Mouse (Mus musculus): ENCODE measurements at regions not wholly inside any gene's neighbourhood (a gene's known extent, or its start where the extent isn't known, plus 50 kb on each side); places are given as distances from the start of the nearest gene placed in this dataset.
"Not testable (repeated sequence)": the region's sequence is repeated elsewhere in the genome, so short reads cannot be mapped to it uniquely, and the experiment has no call there.

DNA sequence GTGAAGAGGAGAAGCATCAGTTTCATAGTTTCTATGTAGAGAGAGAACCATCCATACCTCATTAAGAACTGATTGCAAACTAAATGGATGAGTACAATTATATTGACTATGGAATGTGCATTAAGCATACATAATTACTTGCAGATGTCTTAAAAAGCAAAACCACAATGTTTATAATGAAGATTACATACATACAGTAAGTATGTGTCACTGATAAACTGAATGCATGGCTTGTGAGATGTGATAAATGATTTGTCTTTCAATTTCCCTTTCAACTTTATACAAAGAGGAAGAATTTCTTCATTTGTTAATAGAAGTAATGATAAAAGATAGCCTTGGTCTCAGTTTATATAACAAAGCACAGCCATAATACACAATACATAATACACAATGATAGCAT lies 1939.3 kb downstream of the 9330182O14Rik start:
- DNase-seq (ENCODE audit: low spot score in 2 of 2) = no peak

DNA sequence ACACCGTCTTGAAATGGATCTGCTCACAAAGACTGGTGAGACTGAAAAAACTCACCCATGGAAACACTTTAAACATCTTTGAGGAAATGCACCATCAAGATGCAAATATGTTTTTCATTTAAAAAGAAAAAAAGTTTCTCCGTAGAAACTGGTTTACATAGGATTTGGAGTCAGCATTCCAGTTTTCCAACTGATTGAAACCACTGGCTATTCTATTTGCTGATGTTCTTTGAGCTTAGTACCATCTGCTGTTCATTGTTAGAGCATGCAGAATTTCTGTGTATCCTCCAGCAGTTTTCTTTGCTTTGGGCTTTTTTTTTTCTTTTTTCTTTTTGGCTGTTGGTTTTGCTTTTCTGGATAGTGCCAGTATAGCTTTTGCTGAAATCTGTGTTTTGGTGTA lies 1948.3 kb downstream of the 9330182O14Rik start:
- DNase-seq (ENCODE audit: low spot score in 2 of 2) = no peak

DNA sequence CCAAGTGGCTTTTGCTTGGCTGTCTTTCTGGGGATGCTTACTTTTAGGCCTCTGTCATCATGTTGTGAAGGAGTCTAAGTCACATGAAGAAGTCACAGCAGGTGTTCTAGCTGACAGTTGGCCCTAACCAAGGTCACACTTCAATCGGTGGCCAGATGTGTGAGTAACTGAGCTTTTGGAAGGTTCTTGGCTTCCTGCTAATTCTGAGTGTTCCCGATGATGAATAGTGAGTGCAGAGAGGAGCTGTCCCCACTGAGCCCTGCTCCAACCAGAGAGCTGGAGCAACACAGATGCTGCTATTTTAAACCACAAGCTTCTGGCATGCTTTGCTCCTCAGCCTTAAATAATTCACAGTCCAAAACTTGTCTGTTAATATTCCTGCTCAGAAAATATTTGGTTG lies 1966.6 kb downstream of the 9330182O14Rik start:
- no peak for DNase-seq (ENCODE audit: low spot score in 2 of 2)

DNA sequence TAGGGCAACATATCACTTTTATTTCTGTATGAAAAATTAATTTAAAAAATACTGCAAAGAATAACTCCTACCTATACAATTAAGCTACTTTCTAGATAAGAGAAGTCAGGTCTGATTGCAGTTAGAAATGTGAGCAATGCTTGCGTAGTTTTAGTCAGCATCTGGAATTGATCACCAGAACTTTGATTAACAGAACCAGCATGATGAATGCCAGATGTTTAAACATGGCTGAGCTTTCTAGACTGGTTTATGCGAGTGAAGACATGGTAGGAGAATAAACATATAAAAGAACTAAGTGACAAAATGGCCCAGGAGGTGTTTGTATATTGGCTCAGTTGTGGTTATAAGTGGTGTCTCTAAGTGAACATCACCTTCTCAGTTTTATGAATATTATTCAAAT lies 1970.7 kb downstream of the 9330182O14Rik start:
- no peak for DNase-seq (ENCODE audit: low spot score in 2 of 2)

DNA sequence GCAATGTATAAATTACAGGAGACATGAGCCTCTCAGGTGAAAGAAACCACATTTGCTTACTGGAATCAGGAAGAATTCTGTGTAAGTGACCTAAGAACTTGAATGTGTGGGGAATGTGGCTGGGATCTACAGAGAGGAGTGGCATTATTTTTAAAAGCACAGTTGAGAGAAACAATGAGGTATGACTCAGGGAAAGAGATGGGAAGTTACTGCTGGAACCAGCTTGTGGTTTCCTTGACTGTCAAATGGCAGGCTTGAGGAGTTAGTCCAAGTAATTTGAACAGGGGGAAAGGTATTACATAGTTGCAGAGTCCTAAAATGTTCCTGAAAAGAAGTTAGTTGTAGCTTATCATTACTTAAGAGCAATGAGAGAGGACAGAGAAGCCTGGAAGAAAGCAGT lies 1972.9 kb downstream of the 9330182O14Rik start:
- DNase-seq (ENCODE audit: low spot score in 2 of 2) = no peak

DNA sequence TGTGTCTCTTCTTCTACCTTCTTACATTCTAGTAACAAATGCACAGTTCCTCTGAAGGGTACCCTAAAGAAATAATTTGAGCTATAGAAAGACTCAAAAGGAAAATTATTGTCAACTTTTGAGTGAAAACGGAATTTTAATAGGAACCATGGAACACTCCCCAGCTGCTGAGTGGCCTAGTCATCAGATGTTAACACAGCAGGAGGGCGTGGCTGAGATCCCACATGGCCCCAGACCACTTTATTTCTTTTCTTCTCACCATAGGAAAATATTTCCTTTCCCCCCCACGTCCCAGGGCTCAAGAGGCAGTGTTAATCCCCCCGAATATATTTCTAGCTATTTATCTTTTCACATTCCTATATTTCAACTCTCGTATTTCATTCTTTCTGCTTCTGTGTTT lies 1977.6 kb downstream of the 9330182O14Rik start:
- DNase-seq (ENCODE audit: low spot score in 2 of 2) = no peak

DNA sequence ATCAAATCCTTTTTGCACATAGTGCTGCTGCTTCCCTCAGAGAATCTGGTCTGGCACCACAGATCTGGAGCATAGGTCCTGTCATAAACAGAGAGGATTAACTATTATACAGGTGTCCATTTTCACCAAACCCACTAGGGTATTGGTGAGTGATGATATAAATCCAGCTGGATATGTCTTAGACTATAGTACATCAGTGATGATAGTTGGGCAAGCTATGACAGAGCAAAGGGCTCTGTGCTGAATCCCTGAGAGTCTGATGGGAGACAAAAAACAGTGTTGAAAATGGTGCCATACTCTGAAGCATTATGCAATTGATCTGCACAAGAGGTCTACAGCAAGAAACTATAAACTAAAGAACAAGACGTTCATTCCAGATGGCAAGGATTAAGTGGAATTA lies 1993.3 kb downstream of the 9330182O14Rik start:
- DNase-seq (ENCODE audit: low spot score in 2 of 2) = no peak

DNA sequence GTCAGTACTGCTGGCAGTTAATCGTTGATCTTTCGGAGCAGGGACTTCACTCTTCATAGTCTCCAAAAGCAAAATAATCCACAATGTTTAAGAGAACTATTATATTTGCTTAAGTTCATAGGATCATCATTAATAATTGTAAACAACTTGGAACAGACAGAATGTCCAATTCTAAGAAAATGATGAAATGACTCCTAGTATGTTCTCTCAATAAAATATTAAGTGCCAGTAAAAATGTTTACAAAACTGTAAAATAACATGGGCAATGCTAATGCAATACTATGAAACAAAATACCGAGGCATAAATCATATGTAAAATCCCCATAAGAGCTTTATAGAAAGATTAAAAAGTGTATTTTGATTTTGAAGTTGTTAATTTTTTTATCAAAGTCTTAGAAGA lies 1994.8 kb downstream of the 9330182O14Rik start:
- no peak for DNase-seq (ENCODE audit: low spot score in 2 of 2)

DNA sequence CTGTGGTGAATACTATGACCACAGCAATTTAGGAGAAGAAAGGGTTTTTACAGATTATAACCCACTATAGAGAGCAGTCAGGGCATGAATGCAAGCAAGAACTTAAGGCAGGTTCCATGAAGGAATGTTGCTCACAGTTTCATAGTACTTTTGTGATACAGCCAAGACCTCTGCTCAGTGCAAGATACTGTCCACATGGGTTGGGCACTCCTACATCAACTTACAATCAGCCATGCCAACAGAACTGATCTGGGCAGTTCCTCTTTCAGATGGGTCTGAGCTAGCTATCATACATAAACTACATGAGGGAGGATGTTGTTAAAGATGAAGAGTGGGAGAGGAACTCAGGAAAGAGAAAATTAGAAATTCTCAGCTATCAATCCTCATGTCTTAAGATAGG lies 2032.4 kb downstream of the 9330182O14Rik start:
- DNase-seq (ENCODE audit: low spot score in 2 of 2) = no peak

DNA sequence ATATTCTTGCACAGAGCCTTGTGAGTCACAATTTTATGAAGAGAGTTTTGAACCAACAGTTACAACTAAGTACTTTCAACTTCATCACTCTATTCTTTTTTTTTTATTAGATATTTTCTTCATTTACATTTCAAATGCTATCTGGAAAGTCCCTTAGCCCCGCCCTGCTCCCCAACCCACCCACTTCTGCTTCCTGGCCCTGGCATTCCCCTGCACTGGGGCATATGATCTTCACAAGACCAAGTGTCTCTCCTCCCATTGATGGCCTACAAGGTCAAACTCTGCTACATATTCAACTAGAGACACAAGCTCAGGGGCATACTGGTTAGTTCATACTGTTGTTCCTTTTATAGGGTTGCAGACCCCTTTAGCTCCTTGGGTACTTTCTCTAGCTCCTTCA lies 2043.6 kb downstream of the 9330182O14Rik start:
- DNase-seq (ENCODE audit: low spot score in 2 of 2) = not testable (repeated sequence)

DNA sequence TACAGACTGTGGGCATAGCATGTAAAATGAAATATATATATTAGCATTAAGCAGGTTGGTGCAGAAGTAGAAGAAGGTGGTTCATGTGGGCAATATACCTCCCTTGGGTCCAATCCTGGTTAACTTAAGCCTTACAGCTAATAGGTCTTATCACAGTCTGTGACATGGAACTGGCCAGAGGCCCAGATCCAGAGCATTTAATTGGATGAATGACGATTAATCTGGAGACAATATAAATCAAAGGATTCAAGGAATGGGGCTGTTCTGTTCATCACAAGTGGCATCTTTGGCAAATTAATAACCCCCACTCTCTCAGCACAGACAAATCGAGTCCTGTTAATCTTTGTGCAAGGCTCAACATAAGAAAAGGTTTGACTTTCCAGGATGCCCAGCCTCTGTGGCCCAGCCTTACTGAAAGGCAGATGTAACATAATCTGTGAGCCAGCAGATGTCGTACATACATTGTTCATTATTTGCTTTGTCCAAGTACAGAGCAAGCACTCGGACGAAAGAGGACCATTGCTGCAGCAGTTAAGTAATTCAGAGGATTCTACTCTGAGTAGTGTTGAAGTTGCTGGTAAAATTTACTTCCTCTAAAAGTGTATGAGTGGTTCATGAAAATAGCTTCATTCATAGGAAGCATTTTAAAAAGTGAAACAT lies 2073.2 kb downstream of the 9330182O14Rik start:
- no peak for DNase-seq (ENCODE audit: low spot score in 2 of 2)

DNA sequence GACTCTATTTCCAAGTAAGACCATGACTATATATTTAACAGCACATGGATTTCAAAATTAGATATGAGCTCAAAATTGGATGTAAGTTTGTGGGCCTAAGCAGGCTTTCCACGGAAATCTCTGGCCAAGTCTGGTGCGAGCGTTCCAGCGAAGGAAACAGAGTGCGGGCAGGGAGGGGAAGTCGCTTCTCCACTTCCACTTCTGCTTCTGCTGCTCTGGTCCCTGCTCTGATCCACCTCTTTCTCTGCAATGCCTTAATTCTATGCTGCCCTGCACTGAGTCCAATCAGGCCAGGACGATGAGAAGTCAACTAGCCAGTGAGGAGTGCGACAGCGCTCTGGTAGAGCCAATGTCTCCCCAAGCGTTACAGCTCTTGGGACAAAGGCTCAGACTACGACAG lies 2085.3 kb downstream of the 9330182O14Rik start:
- DNase-seq (ENCODE audit: low spot score in 2 of 2) = no peak

DNA sequence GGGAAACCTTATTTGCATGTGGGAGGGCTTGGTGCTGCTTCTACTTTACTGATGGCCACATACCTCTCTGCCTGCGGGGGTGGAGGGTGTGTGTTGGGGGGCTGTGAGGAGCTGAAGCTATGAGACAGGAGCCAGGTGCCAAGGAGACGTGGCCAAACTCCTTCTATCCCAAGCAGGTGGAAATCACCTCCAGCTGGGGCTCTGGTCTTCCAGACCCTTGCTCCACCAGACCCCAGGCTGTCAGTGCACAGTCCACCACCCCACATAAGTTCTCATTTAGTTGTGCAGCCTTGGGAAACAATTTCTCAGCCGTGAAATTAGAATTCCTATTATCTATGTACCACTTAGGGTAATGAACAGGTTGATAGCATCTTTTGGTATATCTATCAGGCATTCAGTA lies 2085.8 kb downstream of the 9330182O14Rik start:
- no peak for DNase-seq (ENCODE audit: low spot score in 2 of 2)

DNA sequence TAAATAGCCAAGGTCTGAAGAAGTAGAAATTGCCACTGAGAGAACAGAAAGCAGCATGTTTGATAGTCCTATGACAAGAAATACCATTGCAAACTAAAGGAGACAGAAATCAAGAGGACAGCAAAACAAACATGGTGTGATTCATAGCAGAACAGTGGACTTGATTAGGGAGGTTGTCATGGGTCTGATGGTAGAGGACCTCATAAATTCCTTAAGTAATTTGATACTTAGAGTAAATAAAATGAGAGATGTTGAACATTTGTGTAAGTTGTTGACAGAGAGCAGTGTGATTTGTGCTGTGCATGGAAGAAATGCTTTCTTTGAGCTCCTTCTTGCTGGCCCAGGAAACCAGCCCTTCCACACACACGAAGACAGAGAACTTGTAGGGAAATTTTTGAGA lies 2090.8 kb downstream of the 9330182O14Rik start:
- no peak for DNase-seq (ENCODE audit: low spot score in 2 of 2)

DNA sequence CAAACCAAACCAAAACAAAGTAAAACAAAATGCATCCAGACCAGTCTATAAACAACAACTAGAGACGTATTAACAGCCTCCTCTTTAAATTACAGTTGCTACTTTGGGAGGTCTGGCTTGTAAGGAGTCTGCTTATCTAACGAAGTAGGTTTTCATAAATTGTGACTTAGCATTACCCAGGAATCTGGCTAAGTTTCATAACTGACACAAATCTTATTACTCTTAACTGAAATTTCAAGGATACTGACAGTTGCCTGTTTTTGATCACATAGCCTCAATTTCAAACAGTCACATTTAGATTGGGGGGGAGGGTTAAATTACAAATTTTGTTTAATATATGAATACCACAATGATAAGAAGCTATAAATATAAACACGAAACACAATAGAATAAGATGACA lies 2097.5 kb downstream of the 9330182O14Rik start:
- DNase-seq (ENCODE audit: low spot score in 2 of 2) = no peak

DNA sequence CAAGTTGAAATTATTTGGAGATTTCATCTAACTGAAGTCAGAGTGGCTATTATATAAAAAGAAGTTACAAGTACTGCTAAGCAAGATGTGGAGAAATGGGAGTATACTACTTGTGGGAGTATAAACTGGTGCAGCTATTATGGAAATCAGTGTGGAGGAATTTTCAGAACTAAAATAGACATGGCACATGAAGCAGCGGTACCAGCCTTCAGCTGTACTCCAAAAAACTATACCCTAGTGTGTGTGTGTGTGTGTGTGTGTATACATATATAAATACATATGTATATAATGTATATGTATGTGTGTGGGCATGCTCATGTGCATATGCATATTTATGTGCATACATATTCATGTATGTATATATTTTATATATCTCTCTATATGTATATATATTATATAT lies 2112.6 kb downstream of the 9330182O14Rik start:
- no peak for DNase-seq (ENCODE audit: low spot score in 2 of 2)

DNA sequence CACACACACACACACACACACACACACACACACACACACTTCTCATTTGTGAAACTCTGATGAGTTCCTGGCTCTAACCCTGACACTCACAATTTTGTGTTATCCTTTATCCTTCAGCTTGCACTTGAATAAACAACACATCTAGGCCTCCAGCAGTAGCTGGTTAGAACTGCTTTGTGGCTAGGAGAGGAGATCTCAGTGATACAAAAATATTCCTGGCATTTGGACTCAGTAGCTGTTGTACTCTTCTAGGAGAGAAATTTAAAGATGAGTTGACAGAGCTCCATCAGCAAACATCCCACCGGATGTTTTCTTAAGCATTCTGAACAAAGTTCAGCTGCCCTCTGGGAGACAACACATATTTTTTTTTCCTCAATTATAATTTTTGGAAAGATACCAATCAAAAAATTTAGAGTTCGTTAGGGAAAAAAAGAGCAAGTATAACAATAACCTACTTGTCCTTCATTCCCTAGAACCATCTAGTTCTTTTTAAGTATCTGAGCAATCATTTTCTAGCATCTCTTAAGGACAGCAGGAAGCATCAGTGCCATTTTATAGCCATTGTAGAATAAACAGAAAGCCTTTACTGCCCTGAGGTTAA lies 2118.7 kb downstream of the 9330182O14Rik start:
- DNase-seq (ENCODE audit: low spot score in 2 of 2) = no peak

DNA sequence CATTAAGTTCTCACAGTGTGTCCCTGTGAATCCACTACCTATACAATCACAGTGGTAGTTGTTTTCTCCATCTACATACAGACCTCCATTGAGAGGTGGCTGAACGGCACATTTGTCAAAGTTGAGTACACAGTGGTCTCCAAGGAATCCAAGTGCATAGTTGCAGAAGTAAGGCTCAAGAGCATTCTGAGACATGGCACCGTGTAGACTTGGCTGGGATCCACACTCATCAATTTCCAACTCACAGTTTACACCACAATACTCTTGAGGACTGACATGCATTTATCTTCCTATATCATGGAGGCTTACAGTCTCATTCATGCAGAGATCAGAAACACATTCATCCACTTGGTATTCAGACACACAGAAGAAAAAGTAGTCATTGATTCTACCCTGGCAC lies 2122.2 kb downstream of the 9330182O14Rik start:
- DNase-seq (ENCODE audit: low spot score in 2 of 2) = no peak

DNA sequence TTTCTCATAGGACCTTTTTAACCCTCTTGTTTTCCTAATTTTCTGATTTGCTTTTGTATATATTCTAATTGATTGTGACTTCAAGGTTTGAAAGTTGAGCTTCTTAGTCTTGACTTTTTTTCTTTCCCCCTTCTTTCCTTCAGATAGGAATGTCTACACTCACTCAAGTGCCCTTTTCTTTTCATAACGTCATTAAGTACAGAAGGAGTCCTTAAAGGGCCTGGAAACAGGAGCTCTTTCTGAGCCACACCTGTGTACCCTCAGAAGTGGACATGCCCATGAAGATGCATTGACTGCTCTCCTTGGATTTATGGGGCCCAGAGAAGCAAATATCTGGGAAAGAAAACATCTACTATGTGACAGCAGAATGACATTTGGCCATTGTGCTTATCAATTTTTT lies 2141.0 kb downstream of the 9330182O14Rik start:
- no peak for DNase-seq (ENCODE audit: low spot score in 2 of 2)

DNA sequence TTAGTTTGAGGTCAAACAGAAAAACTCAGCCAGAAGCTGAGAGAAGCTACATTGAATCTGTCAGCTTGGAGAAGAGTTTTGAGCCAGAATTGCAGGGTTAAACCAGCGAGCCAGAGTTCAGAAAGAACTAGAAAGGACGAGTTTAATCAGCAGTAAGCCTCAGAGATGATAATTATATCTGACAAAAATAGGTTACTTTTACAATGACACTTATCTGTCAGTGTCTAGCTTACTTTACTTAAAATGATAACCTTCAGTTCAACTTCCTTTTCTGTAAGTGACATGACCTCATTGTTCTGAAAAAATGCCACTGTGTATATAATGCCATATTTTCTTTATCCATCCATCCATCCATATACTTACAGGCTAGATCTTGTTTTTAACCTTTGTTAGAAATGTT lies 2143.1 kb downstream of the 9330182O14Rik start:
- no peak for DNase-seq (ENCODE audit: low spot score in 2 of 2)

DNA sequence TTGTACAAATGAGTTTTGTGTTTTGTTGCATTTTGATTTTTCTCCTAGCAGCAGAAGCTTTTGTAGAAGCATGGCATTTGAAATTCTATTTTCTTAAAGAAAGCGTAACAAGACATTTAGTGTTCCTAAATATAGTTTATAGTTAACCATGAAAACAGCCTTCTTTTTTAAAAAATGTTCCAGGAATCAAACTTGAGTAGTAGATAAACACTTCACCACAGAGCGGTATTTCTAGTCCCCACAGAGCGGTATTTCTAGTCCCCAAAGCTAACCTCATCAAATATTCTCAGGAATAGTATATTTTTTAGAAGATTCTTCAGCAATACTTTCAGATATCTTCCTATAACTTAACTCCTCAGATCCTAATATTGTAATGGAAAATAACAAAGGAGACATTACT lies 2146.6 kb downstream of the 9330182O14Rik start:
- DNase-seq (ENCODE audit: low spot score in 2 of 2) = no peak

DNA sequence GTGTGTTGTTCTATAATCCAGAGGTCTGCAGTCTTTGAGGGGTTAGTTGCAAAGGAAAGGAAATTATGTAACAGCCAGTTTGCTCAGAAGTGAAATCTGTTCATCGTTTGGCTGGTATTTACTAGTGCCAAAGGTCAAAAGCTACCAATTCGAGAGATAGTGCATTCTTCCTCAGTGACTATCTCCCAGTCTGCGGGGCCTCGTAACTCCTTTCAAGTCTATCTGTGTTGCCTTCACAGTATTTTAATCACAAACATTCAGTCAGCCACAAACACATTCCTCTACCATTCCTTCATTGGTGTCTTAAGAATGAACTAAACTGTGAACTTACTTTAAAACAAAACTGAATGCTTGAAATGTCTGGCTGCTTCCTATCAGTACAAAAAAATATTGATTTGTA lies 2162.2 kb downstream of the 9330182O14Rik start:
- no peak for DNase-seq (ENCODE audit: low spot score in 2 of 2)

DNA sequence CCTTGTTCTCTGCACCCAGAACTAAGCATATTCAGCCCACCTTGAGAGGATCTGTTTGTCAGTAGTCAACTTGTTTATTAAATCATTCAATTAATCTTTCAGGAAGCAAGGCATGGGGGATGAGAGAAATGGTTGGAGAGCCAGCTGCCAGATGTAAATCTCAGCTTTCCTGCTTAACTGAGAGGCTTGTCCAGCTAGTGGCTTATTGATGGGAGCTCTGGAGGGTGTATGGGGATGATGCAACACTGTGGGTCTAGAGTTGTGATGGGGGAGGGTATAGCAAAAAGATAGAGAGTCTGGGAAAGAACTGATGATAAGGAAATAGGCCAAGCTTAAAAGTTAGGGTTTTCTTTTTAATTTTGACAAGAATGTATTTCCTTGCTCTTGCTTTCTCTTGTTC lies 2163.3 kb downstream of the 9330182O14Rik start:
- DNase-seq (ENCODE audit: low spot score in 2 of 2) = no peak

DNA sequence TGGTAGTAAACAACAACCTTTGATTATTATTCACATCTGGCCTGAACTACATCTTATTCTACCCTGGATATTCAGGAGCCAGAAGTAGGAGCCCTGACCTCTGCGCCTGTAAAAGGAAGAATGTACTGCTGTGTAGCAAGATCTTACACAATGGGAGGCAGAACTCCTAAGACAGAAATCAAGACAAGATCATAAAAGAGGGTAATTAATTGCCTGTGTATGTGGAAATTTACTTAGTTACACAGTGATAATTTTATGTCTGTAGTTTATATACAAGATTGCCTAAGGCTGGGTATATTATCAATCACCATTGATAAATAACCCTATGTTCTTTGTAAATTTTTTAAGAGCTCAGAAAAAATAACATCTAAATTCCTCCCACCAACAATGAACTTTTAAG lies 2167.8 kb downstream of the 9330182O14Rik start:
- no peak for DNase-seq (ENCODE audit: low spot score in 2 of 2)
